In genomic region chr13:12519371-12519770, GRCm38 (mm10) we compare ENCODE assay signal across 8 mouse cellular contexts. TPM values are rescaled to one million over a fixed set of nuclear protein-coding genes. Genes with fewer than 3 reads are reported as not detected.
A peak's percentile ranks its signal among the peaks of the same experiment; 100 is the strongest.
DNase-seq lines count a peak whose midpoint lies in the region; ATAC-seq lines count a peak whose summit lies in the region.

No protein-coding gene starts in this region.

- peak overlapping the region; percentile 71 for H3K4me3 ChIP-seq in kidney, embryonic 16.5 days (ENCODE audit: low read length)
- H3K4me3 ChIP-seq in intestine, embryonic 14.5 days (ENCODE audit: low read depth, low read length) = peak overlapping the region; percentile 48
- peak overlapping the region; percentile 53 for H3K4me3 ChIP-seq in midbrain, embryonic 15.5 days

- peak overlapping the region; percentile 99 for H3K4me2 ChIP-seq in kidney, embryonic 16.5 days (replicated peaks; ENCODE audit: low read depth, low read length)
- H3K4me2 ChIP-seq in intestine, embryonic 14.5 days (ENCODE audit: low read length) = peak overlapping the region; percentile 84
- peak overlapping the region; percentile 99 for H3K4me2 ChIP-seq in midbrain, embryonic 15.5 days

- no peaks in the 10 kb centered on the region for H3K27me3 ChIP-seq in kidney, embryonic 16.5 days (ENCODE audit: insufficient read depth, low read length)
- H3K27me3 ChIP-seq in intestine, embryonic 14.5 days (replicated peaks; ENCODE audit: control insufficient read depth, insufficient read depth, low read length) = peaks cover 8% of the 10 kb centered on the region; the same call in 1 of the 2 replicates
- peaks cover 10% of the 10 kb centered on the region; the same call in 1 of the 2 replicates for H3K27me3 ChIP-seq in midbrain, embryonic 15.5 days (replicated peaks)

- no peak for ATAC-seq in kidney, embryonic 16.5 days (ENCODE audit: low FRiP score, low TSS enrichment)
- no peak for ATAC-seq in intestine, embryonic 14.5 days (replicated peaks; ENCODE audit: low FRiP score, low TSS enrichment, low read depth)
- peak; percentile 67 for ATAC-seq in midbrain, embryonic 15.5 days (replicated peaks)
- ATAC-seq in frontal cortex, adult (ENCODE audit: low TSS enrichment) = no peak

- H3K4me1 ChIP-seq in kidney, embryonic 16.5 days (ENCODE audit: insufficient read depth, low read length) = peaks cover 6% of the 10 kb centered on the region; the same call in 1 of the 2 replicates
- no peaks in the 10 kb centered on the region for H3K4me1 ChIP-seq in intestine, embryonic 14.5 days (replicated peaks; ENCODE audit: control insufficient read depth, insufficient read depth, low read length)
- H3K4me1 ChIP-seq in midbrain, embryonic 15.5 days = peaks cover 13% of the 10 kb centered on the region

- no peak for DNase-seq in kidney, adult 11 months
- DNase-seq in embryo, embryonic 11 days = peak; percentile 42
- peak; percentile 69 for DNase-seq in intestine, embryonic 14.5 days (ENCODE audit: low spot score)
- DNase-seq in adrenal gland, adult 8-10 months = no peak
- DNase-seq in cerebellum, adult 11 months = no peak

- no peaks in the 10 kb centered on the region for H3K9me3 ChIP-seq in kidney, embryonic 16.5 days (ENCODE audit: low read length)
- H3K9me3 ChIP-seq in intestine, embryonic 14.5 days (ENCODE audit: control insufficient read depth, low read length) = no peaks in the 10 kb centered on the region
- H3K9me3 ChIP-seq in midbrain, embryonic 15.5 days = no peaks in the 10 kb centered on the region

- peak overlapping the region; percentile 46 for H3K9ac ChIP-seq in kidney, embryonic 16.5 days (replicated peaks; ENCODE audit: low read length)
- 0 out of 2 replicates have a peak overlapping the region, but pooled peaks have one; percentile 25 for H3K9ac ChIP-seq in intestine, embryonic 14.5 days (ENCODE audit: low read length)
- peak overlapping the region; percentile 35; the same call in 1 of the 2 replicates for H3K9ac ChIP-seq in midbrain, embryonic 15.5 days

- 4% methylated on average over 18 of the region's 18 CpGs for WGBS in kidney, embryonic 16.5 days
- 3% methylated on average over 18 of the region's 18 CpGs for WGBS in intestine, embryonic 14.5 days
- 2% methylated on average over 18 of the region's 18 CpGs for WGBS in midbrain, embryonic 15.5 days

- no peaks in the 10 kb centered on the region for H3K36me3 ChIP-seq in kidney, embryonic 16.5 days (ENCODE audit: insufficient read depth, low read length)
- no peaks in the 10 kb centered on the region for H3K36me3 ChIP-seq in intestine, embryonic 14.5 days (ENCODE audit: control insufficient read depth, insufficient read depth, low read length)
- H3K36me3 ChIP-seq in midbrain, embryonic 15.5 days (replicated peaks) = no peaks in the 10 kb centered on the region

- no peak overlapping the region for H3K27ac ChIP-seq in kidney, embryonic 16.5 days (ENCODE audit: low read length)
- no peak overlapping the region for H3K27ac ChIP-seq in intestine, embryonic 14.5 days (ENCODE audit: low read depth)
- H3K27ac ChIP-seq in midbrain, embryonic 15.5 days = no peak overlapping the region

RNA-seq across cellular contexts. Expression of gene Edaradd, which starts 0.9 kb away (rescaled TPM):
- 2.6 and 2.7 TPM in 2 replicates for polyA plus RNA-seq in kidney, embryonic 16.5 days (2015; fragmentation: Nextera tagmentation; extraction: Ambion mirVana)
- polyA plus RNA-seq in intestine, embryonic 14.5 days (2014; fragmentation: Nextera tagmentation; extraction: Ambion mirVana) = 0.75 and 1.5 TPM in 2 replicates
- 1.4 and 1.5 TPM in 2 replicates for polyA plus RNA-seq in midbrain, embryonic 15.5 days (2015; fragmentation: Nextera tagmentation; extraction: Ambion mirVana)
- under 1 TPM; 0.06 to 0.24 (median 0.08) TPM for total RNA-seq in adrenal gland, adult 8-10 months (2022)

RNA-seq across cellular contexts. Expression of gene Ero1lb, which starts 46.3 kb away (rescaled TPM):
- 8.4 and 8.8 TPM in 2 replicates for polyA plus RNA-seq in kidney, embryonic 16.5 days (2015; fragmentation: Nextera tagmentation; extraction: Ambion mirVana)
- polyA plus RNA-seq in intestine, embryonic 14.5 days (2014; fragmentation: Nextera tagmentation; extraction: Ambion mirVana) = 5.7 and 6.7 TPM in 2 replicates
- 19.0 TPM in 2 replicates for polyA plus RNA-seq in midbrain, embryonic 15.5 days (2015; fragmentation: Nextera tagmentation; extraction: Ambion mirVana)
- total RNA-seq in adrenal gland, adult 8-10 months (2022) = 10 to 100 TPM; 17.7 to 24.2 (median 21.4) TPM

RNA-seq across cellular contexts. Expression of gene Lgals8, which starts 54.6 kb away (rescaled TPM):
- polyA plus RNA-seq in kidney, embryonic 16.5 days (2015; fragmentation: Nextera tagmentation; extraction: Ambion mirVana) = 24.8 and 26.5 TPM in 2 replicates
- 27.3 and 28.2 TPM in 2 replicates for polyA plus RNA-seq in intestine, embryonic 14.5 days (2014; fragmentation: Nextera tagmentation; extraction: Ambion mirVana)
- polyA plus RNA-seq in midbrain, embryonic 15.5 days (2015; fragmentation: Nextera tagmentation; extraction: Ambion mirVana) = 20.3 and 25.6 TPM in 2 replicates
- 100 to 1,000 TPM in 2 of 4 experiments, 10 to 100 TPM in 2; 74.5 to 127 (median 102) TPM for total RNA-seq in adrenal gland, adult 8-10 months (2022)

Comparison
In these comparisons a context has a peak if more than half of its experiments do, and no peak if none do; other contexts are left out.
1. DNase-seq: peak in embryo, embryonic 11 days (single experiment) and intestine, embryonic 14.5 days (single experiment); none in kidney, adult 11 months (single experiment), adrenal gland, adult 8-10 months (single experiment) and cerebellum, adult 11 months (single experiment).
2. Peak in every context shown above with its lines, with median percentiles within 50 percentile points of each other: H3K4me2 ChIP-seq, H3K4me3 ChIP-seq and H3K9ac ChIP-seq.